In genomic region chr5:135660535-135660934, GRCm38 (mm10) we compare ENCODE assay signal across 20 mouse cellular contexts. TPM values are rescaled to one million over a fixed set of nuclear protein-coding genes. Genes with fewer than 3 reads are reported as not detected.
A peak's percentile ranks its signal among the peaks of the same experiment; 100 is the strongest.
DNase-seq lines count a peak whose midpoint lies in the region; ATAC-seq and TF ChIP-seq lines count a peak whose summit lies in the region.
"Had no signal": no experiment of that assay in that cellular context is flagged by ENCODE, and none has a peak within 500 bp of the region (broad histone marks: within the 10 kb centered on the region; RNA-seq: fewer than 3 reads in every experiment).

No protein-coding gene starts in this region.

- 0 out of 2 replicates have a peak overlapping the region, but pooled peaks have one; percentile 18 for H3K9ac ChIP-seq in kidney, postnatal 0 days (ENCODE audit: low read depth, low read length)
- H3K9ac ChIP-seq in kidney, embryonic 16.5 days (replicated peaks; ENCODE audit: low read length), result no peak overlapping the region
- H3K9ac ChIP-seq in ES-E14 (ENCODE audit: insufficient read depth, low read depth, low read length, poor library complexity, severe bottlenecking), result no peak overlapping the region; the same call in 1 of the 2 replicates
- no peak overlapping the region for H3K9ac ChIP-seq in midbrain, embryonic 16.5 days (ENCODE audit: low read depth, low read length)
- H3K9ac ChIP-seq: embryonic facial prominence, embryonic 13.5 days; forebrain, embryonic 12.5 days; heart, embryonic 12.5 days; hindbrain, embryonic 14.5 days had no signal

- no peak overlapping the region for H3K4me2 ChIP-seq in kidney, postnatal 0 days (ENCODE audit: low read length)
- no peak overlapping the region for H3K4me2 ChIP-seq in kidney, embryonic 16.5 days (replicated peaks; ENCODE audit: low read depth, low read length)
- no peak overlapping the region for H3K4me2 ChIP-seq in midbrain, embryonic 16.5 days (ENCODE audit: low read length)
- H3K4me2 ChIP-seq: embryonic facial prominence, embryonic 13.5 days; forebrain, embryonic 12.5 days; heart, embryonic 12.5 days; hindbrain, embryonic 14.5 days had no signal

- in situ Hi-C loops in ES-E14 (cut with MboI; ENCODE audit: low sequenced_read_pairs in 2 of 2, unreplicated experiment in 2 of 2), result no loop called here

- DNase-seq in adrenal gland, postnatal 14 days, result peak; percentile 29
- DNase-seq in adrenal gland, postnatal 25 days, result no peak
- no peak for DNase-seq in kidney, postnatal 0 days (ENCODE audit: low spot score)
- no peak for DNase-seq in ES-E14 (ENCODE audit: low read depth, low spot score)
- DNase-seq in thymus, postnatal 0 days (ENCODE audit: low spot score), result no peak
- DNase-seq: adrenal gland, adult 8-10 months; B cell, adult 2 months; cerebellum, adult 18-20 months; cerebellum, adult 9-11 months; cerebellum, postnatal 36 days; gastrocnemius, postnatal 10 days had no signal

- TF ChIP-seq CTCF in kidney, postnatal 0 days (IDR thresholded peaks at IDR 0.05; ENCODE audit: low read depth), result no peak

- H3K27me3 ChIP-seq in kidney, postnatal 0 days (ENCODE audit: insufficient read depth, low read length), result no peaks in the 10 kb centered on the region
- no peaks in the 10 kb centered on the region for H3K27me3 ChIP-seq in kidney, embryonic 16.5 days (ENCODE audit: insufficient read depth, low read length)
- H3K27me3 ChIP-seq in midbrain, embryonic 16.5 days (ENCODE audit: control insufficient read depth, insufficient read depth, low read depth, low read length), result no peaks in the 10 kb centered on the region; the same call in 1 of the 2 replicates
- H3K27me3 ChIP-seq: embryonic facial prominence, embryonic 13.5 days; forebrain, embryonic 12.5 days; heart, embryonic 12.5 days had no signal

- H3K36me3 ChIP-seq in kidney, postnatal 0 days (ENCODE audit: insufficient read depth, low read length), result no peaks in the 10 kb centered on the region
- no peaks in the 10 kb centered on the region for H3K36me3 ChIP-seq in kidney, embryonic 16.5 days (ENCODE audit: insufficient read depth, low read length)
- H3K36me3 ChIP-seq in ES-E14 (ENCODE audit: control insufficient read depth, insufficient read depth, low read length, poor library complexity, severe bottlenecking), result no peaks in the 10 kb centered on the region
- no peaks in the 10 kb centered on the region for H3K36me3 ChIP-seq in midbrain, embryonic 16.5 days (ENCODE audit: control insufficient read depth, insufficient read depth, low read length)
- H3K36me3 ChIP-seq: embryonic facial prominence, embryonic 13.5 days; forebrain, embryonic 12.5 days; heart, embryonic 12.5 days; hindbrain, embryonic 10.5 days had no signal

- H3K9me3 ChIP-seq in kidney, postnatal 0 days (replicated peaks; ENCODE audit: low read length), result no peaks in the 10 kb centered on the region
- peaks cover under 1% of the 10 kb centered on the region; the same call in 1 of the 2 replicates for H3K9me3 ChIP-seq in kidney, embryonic 16.5 days (ENCODE audit: low read length)
- H3K9me3 ChIP-seq in ES-E14 (ENCODE audit: control insufficient read depth, insufficient read depth, low read depth, low read length), result no peaks in the 10 kb centered on the region
- 0 out of 2 replicates have a peak, but pooled peaks cover 2% of the 10 kb centered on the region for H3K9me3 ChIP-seq in midbrain, embryonic 16.5 days (replicated peaks; ENCODE audit: control insufficient read depth, low read length, poor library complexity, severe bottlenecking)
- H3K9me3 ChIP-seq: forebrain, embryonic 12.5 days; heart, embryonic 12.5 days; hindbrain, embryonic 10.5 days had no signal

- no peak overlapping the region for H3K4me3 ChIP-seq in kidney, postnatal 0 days (replicated peaks; ENCODE audit: low read depth, low read length)
- no peak overlapping the region for H3K4me3 ChIP-seq in kidney, embryonic 16.5 days (ENCODE audit: low read length)
- no peak overlapping the region for H3K4me3 ChIP-seq in ES-E14 (ENCODE audit: insufficient read depth in 1 of 2, low read depth in 1 of 2, low read length in 2 of 2, poor library complexity in 1 of 2, severe bottlenecking in 1 of 2)
- no peak overlapping the region for H3K4me3 ChIP-seq in midbrain, embryonic 16.5 days (ENCODE audit: low read depth, low read length)
- H3K4me3 ChIP-seq: embryonic facial prominence, embryonic 13.5 days; forebrain, embryonic 12.5 days; heart, embryonic 12.5 days; hindbrain, embryonic 10.5 days had no signal

- 83% methylated on average over 7 of the region's 7 CpGs for WGBS in kidney, postnatal 0 days
- WGBS in kidney, embryonic 16.5 days, result 84% methylated on average over 7 of the region's 7 CpGs
- WGBS in midbrain, embryonic 16.5 days, result 92% methylated on average over 7 of the region's 7 CpGs

- H3K27ac ChIP-seq in kidney, postnatal 0 days, result no peak overlapping the region
- H3K27ac ChIP-seq in kidney, embryonic 16.5 days (ENCODE audit: low read length), result no peak overlapping the region
- peak overlapping the region; percentile 41; the same call in 1 of the 2 replicates for H3K27ac ChIP-seq in ES-E14 (ENCODE audit: insufficient read depth, low read depth, low read length, poor library complexity, severe bottlenecking)
- no peak overlapping the region for H3K27ac ChIP-seq in midbrain, embryonic 16.5 days (ENCODE audit: low read length)
- H3K27ac ChIP-seq: embryonic facial prominence, embryonic 13.5 days; forebrain, embryonic 12.5 days; hindbrain, embryonic 10.5 days; hindbrain, embryonic 14.5 days had no signal

- ATAC-seq in kidney, postnatal 0 days (replicated peaks; ENCODE audit: low FRiP score, low read depth), result no peak
- ATAC-seq in kidney, embryonic 16.5 days (ENCODE audit: low FRiP score, low TSS enrichment), result no peak
- no peak for ATAC-seq in midbrain, embryonic 16.5 days
- ATAC-seq: CD4-positive, CD25-positive, alpha-beta regulatory T cell, adult 4 months; forebrain, embryonic 16.5 days had no signal

- H3K4me1 ChIP-seq in kidney, postnatal 0 days (replicated peaks; ENCODE audit: insufficient read depth, low read length), result no peaks in the 10 kb centered on the region
- no peaks in the 10 kb centered on the region for H3K4me1 ChIP-seq in kidney, embryonic 16.5 days (ENCODE audit: insufficient read depth, low read length)
- peaks cover 10 to 32% of the 10 kb centered on the region in 2 experiments for H3K4me1 ChIP-seq in ES-E14 (ENCODE audit: control insufficient read depth in 2 of 2, insufficient read depth in 2 of 2, low read length in 2 of 2, poor library complexity in 1 of 2)
- no peaks in the 10 kb centered on the region for H3K4me1 ChIP-seq in midbrain, embryonic 16.5 days (ENCODE audit: control insufficient read depth, insufficient read depth, low read length)
- H3K4me1 ChIP-seq: embryonic facial prominence, embryonic 13.5 days; forebrain, embryonic 12.5 days had no signal

TF ChIP-seq in ES-E14, 5 proteins besides CTCF, POLR2A, EP300 and RAD21:
- TF ChIP-seq ZNF384 (IDR thresholded peaks at IDR 0.05; ENCODE audit: low read depth, low read length) (no peak), HCFC1 (IDR thresholded peaks at IDR 0.05; ENCODE audit: borderline replicate concordance, insufficient read depth, low read length) (no peak), CHD2 (IDR thresholded peaks at IDR 0.05; ENCODE audit: low read depth, low read length) (no peak), MAFK (IDR thresholded peaks at IDR 0.05; ENCODE audit: insufficient read depth, low read depth, low read length) (no peak), ZC3H11A (IDR thresholded peaks at IDR 0.05; ENCODE audit: borderline replicate concordance, low read depth, low read length) (no peak)

RNA-seq across cellular contexts. Expression of gene Por, which starts 9.3 kb away (rescaled TPM):
- 190 and 216 TPM in 2 replicates for total RNA-seq in adrenal gland, postnatal 14 days (2021)
- 258 and 276 TPM in 2 replicates for total RNA-seq in adrenal gland, postnatal 25 days (2021)
- 86.4 and 92.2 TPM in 2 replicates for polyA plus RNA-seq in kidney, postnatal 0 days (2015; fragmentation: Nextera tagmentation; extraction: Ambion mirVana)
- polyA plus RNA-seq in kidney, embryonic 16.5 days (2015; fragmentation: Nextera tagmentation; extraction: Ambion mirVana), result 106 and 107 TPM in 2 replicates
- total RNA-seq in ES-E14 (2012; rRNA removed), result 125 and 153 TPM in 2 replicates
- polyA plus RNA-seq in thymus, postnatal 0 days (2015; fragmentation: Nextera tagmentation; extraction: Ambion mirVana), result 44.4 and 45.8 TPM in 2 replicates
- 123 and 127 TPM in 2 replicates for polyA plus RNA-seq in midbrain, embryonic 16.5 days (2015; fragmentation: Nextera tagmentation; extraction: Ambion mirVana)

RNA-seq across cellular contexts. Expression of gene Rhbdd2, which starts 28.1 kb away (rescaled TPM):
- total RNA-seq in adrenal gland, postnatal 14 days (2021), result 34.2 and 34.8 TPM in 2 replicates
- total RNA-seq in adrenal gland, postnatal 25 days (2021), result 33.6 and 51.6 TPM in 2 replicates
- polyA plus RNA-seq in kidney, postnatal 0 days (2015; fragmentation: Nextera tagmentation; extraction: Ambion mirVana), result 54.2 and 55.9 TPM in 2 replicates
- 51.0 and 56.5 TPM in 2 replicates for polyA plus RNA-seq in kidney, embryonic 16.5 days (2015; fragmentation: Nextera tagmentation; extraction: Ambion mirVana)
- total RNA-seq in ES-E14 (2012; rRNA removed), result 15.7 and 16.7 TPM in 2 replicates
- 25.5 and 27.3 TPM in 2 replicates for polyA plus RNA-seq in thymus, postnatal 0 days (2015; fragmentation: Nextera tagmentation; extraction: Ambion mirVana)
- 86.9 and 93.9 TPM in 2 replicates for polyA plus RNA-seq in midbrain, embryonic 16.5 days (2015; fragmentation: Nextera tagmentation; extraction: Ambion mirVana)
